Mouse (Mus musculus) right cerebral cortex, postnatal 25 days (tissue): Measurements from ENCODE around the gene Smoc1.

ENCODE experiments used
- DNase-seq: peaks from one replicate; pipeline ENCODE4 v3.0.0; 2022

Gene Smoc1

GRCm38 (mm10) chr12:81235456-81236330 is 209.1 kb downstream of the Smoc1 start:
- DNase-seq, result no peak
